Mouse (Mus musculus): Measurements from ENCODE around the gene Klhl24.

GRCm38 (mm10) chr16:20116069-20116468 lies 18.7 kb downstream of the Klhl24 start:
- TF ChIP-seq POLR2A (IDR thresholded peaks at IDR 0.05; ENCODE audit: low read depth, low read length), result no peak
- no peak for TF ChIP-seq CTCF (IDR thresholded peaks at IDR 0.05; ENCODE audit: extremely low read depth, insufficient read length, insufficient replicate concordance, low read depth, low read length)
